Mouse (Mus musculus): Measurements from ENCODE around the gene Rtn3. TPM values are rescaled to one million over a fixed set of nuclear protein-coding genes. Genes with fewer than 3 reads are reported as not detected.

Rtn3 gene
- polyA plus RNA-seq, 1 experiment from 2014 or later = 132 TPM

DNA sequence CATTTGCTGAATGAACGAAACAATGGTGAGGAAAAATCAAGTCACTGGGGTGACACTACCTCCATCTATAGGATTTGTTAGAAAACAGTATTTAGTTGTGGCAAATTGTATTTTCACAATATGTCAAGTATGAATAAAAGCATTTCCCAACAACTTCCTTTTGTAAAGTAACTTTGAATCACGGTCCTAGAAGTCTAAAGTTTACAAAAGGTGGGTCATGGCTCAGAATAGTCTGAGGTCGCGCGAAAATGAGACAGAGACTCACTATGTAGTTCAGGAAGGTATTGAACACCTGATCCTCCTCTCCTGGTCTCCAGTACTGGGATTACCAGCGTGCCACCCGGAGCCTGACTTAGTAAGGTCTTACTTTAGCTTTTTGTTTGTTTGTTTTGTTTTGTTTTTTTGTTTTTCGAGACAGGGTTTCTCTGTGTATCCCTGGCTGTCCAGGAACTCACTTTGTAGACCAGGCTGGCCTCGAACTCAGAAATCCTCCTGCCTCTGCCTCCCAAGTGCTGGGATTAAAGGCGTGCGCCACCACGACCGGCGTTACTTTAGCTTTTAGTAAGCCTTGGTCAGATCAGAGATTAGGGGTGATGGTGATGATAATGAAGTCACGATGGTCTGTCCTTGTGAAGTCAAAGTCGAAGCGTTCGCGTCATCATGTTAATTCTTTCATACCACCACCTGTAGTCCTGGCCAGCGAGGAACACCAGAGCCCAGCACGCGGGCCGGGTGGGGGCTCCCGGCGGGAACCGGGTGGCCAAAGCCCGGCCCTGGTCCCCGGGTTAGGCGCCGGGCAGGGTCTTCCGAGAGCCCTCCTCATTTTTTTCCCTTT, 10.5 kb upstream of the Rtn3 start, which contains the start of gene Atl3:
TSS of gene Atl3 (plus strand) at position 689 of the 835 bp plus-strand sequence.
- Histone ChIP-seq H3K36me3 (ENCODE audit: control insufficient read depth, insufficient read depth, low read length) (no peaks in the 10 kb centered on the region), H3K4me2 (ENCODE audit: low read depth, low read length) (peak within 1 kb of the TSS; percentile 67), H3K4me3 (replicated peaks; ENCODE audit: low read length) (peak within 1 kb of the TSS; percentile 68), H3K9ac (ENCODE audit: low read length) (peak within 1 kb of the TSS; percentile 88), H3K27me3 (ENCODE audit: control insufficient read depth, insufficient read depth, low read length) (no peaks in the 10 kb centered on the region), H3K4me1 (ENCODE audit: control insufficient read depth, insufficient read depth, low read length) (no peaks in the 10 kb centered on the region), H3K27ac (ENCODE audit: low read length) (peak within 1 kb of the TSS; percentile 98), H3K9me3 (replicated peaks; ENCODE audit: control insufficient read depth, low read length) (no peaks in the 10 kb centered on the region)
- no peak for ATAC-seq (ENCODE audit: insufficient read depth, low FRiP score)
- WGBS = 24% methylated on average over 31 of the region's 31 CpGs

DNA sequence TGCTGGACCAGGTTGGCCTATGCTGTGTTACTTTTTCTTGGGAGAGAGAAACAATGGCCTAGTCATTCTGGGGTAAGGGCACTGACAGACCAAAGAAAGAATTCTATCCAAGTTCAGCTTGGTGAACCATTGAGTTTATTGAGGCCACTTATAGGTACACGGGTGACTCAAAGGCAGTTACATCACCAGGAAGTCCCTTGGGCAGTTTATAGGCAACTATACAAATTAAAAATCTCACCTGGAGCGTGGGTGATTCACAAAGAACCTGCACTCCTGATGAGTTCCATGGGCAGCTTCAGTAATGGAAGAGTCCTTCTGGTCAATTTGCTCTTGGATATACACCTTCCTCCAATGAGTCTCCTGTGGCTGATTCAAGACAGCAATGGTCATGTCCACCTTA, 9.6 kb upstream of the Rtn3 start:
- Histone ChIP-seq H3K4me1 (ENCODE audit: control insufficient read depth, insufficient read depth, low read length) (no peaks in the 10 kb centered on the region), H3K4me3 (replicated peaks; ENCODE audit: low read length) (no peak overlapping the region), H3K4me2 (ENCODE audit: low read depth, low read length) (no peak overlapping the region), H3K27ac (ENCODE audit: low read length) (peak overlapping the region; percentile 77), H3K27me3 (ENCODE audit: control insufficient read depth, insufficient read depth, low read length) (no peaks in the 10 kb centered on the region), H3K9me3 (replicated peaks; ENCODE audit: control insufficient read depth, low read length) (no peaks in the 10 kb centered on the region), H3K36me3 (ENCODE audit: control insufficient read depth, insufficient read depth, low read length) (no peaks in the 10 kb centered on the region), H3K9ac (ENCODE audit: low read length) (no peak overlapping the region)
- 86% methylated on average over 2 of the region's 2 CpGs for WGBS
- ATAC-seq (ENCODE audit: insufficient read depth, low FRiP score) = no peak

DNA sequence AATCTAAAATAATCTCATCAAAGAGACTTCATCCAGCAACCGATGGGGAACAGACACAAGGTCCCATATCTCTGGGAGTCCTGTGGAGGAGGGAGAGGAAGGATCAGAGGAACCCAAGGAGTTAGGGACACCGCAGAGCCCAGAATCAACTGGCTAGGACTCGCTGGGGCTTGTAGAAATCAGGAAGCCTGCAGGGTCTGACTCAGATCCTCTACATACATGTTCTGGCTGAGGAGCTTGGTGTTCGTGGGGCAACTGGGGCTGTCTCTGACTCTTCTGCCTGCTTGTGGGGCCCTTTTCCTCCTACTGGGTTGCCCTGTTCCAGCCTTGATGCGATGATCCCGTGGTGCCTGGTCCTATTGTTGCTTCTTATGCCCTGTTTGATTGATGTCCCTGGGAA, 8.9 kb upstream of the Rtn3 start:
- peak overlapping the region; percentile 77; the same call in 1 of the 2 replicates for H3K27ac ChIP-seq (ENCODE audit: low read length)
- 76% methylated on average over 6 of the region's 6 CpGs for WGBS
- no peak for ATAC-seq (ENCODE audit: insufficient read depth, low FRiP score)

DNA sequence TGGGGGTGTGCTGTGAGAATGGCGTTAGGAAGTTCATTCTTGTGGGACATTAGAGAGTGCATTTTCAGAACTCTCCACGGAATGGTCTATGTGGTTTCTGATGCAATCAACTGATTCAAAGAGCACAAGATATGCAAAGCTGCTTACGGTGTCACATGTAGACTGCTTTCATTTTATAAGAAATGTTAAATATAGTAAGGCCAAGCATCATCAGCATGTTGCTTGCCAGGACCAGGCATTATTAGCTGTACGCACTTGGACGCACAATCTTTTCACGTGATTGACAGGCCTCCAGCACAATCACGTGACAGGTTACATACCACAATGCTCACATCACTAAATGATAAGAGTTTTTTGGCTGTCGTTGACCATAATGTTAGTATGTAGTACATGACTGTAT, 4.6 kb upstream of the Rtn3 start:
- Histone ChIP-seq H3K27ac (ENCODE audit: low read length) (no peak overlapping the region), H3K27me3 (ENCODE audit: control insufficient read depth, insufficient read depth, low read length) (no peaks in the 10 kb centered on the region), H3K9ac (ENCODE audit: low read length) (no peak overlapping the region), H3K4me1 (ENCODE audit: control insufficient read depth, insufficient read depth, low read length) (no peaks in the 10 kb centered on the region), H3K4me2 (ENCODE audit: low read depth, low read length) (no peak overlapping the region), H3K36me3 (ENCODE audit: control insufficient read depth, insufficient read depth, low read length) (no peaks in the 10 kb centered on the region), H3K9me3 (replicated peaks; ENCODE audit: control insufficient read depth, low read length) (no peaks in the 10 kb centered on the region), H3K4me3 (replicated peaks; ENCODE audit: low read length) (no peak overlapping the region)
- WGBS = 80% methylated on average over 8 of the region's 8 CpGs
- no peak for ATAC-seq (ENCODE audit: insufficient read depth, low FRiP score)

More for the DNA sequence above, 8.9 kb upstream of the Rtn3 start:
- H3K9me3 ChIP-seq (replicated peaks; ENCODE audit: control insufficient read depth, low read length) = no peaks in the 10 kb centered on the region
- no peak overlapping the region for H3K9ac ChIP-seq (ENCODE audit: low read length)
- no peaks in the 10 kb centered on the region for H3K36me3 ChIP-seq (ENCODE audit: control insufficient read depth, insufficient read depth, low read length)
- H3K4me1 ChIP-seq (ENCODE audit: control insufficient read depth, insufficient read depth, low read length) = no peaks in the 10 kb centered on the region
- H3K4me2 ChIP-seq (ENCODE audit: low read depth, low read length) = no peak overlapping the region
- H3K27me3 ChIP-seq (ENCODE audit: control insufficient read depth, insufficient read depth, low read length) = no peaks in the 10 kb centered on the region
- H3K4me3 ChIP-seq (replicated peaks; ENCODE audit: low read length) = no peak overlapping the region

DNA sequence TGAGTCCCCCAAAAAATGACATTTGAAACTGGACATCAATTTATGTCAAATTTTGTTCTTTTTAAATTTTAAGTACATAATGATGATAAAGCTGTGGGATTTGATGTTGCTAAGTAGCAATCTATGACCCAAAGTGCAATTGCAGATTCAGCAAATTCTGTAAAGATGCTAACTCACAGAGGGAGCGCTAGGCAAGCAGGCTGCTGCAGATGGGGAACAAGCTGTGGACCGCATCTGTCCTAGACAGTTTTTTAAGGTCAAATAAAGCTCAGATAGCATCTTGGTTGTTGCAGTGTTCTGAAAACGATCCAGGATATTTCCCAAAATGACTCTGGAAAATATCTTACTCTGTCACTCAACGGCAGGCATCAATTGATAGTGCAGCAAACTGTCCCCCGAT, 995 bp upstream of the Rtn3 start:
- H3K4me1 ChIP-seq (ENCODE audit: control insufficient read depth, insufficient read depth, low read length) = peaks cover 3% of the 10 kb centered on the region
- H3K27me3 ChIP-seq (ENCODE audit: control insufficient read depth, insufficient read depth, low read length) = no peaks in the 10 kb centered on the region
- no peaks in the 10 kb centered on the region for H3K9me3 ChIP-seq (replicated peaks; ENCODE audit: control insufficient read depth, low read length)
- peak overlapping the region; percentile 7; the same call in 1 of the 2 replicates for H3K27ac ChIP-seq (ENCODE audit: low read length)
- no peak overlapping the region for H3K9ac ChIP-seq (ENCODE audit: low read length)
- ATAC-seq (ENCODE audit: insufficient read depth, low FRiP score) = no peak
- WGBS = 62% methylated on average over 5 of the region's 5 CpGs
- H3K4me3 ChIP-seq (replicated peaks; ENCODE audit: low read length) = no peak overlapping the region
- H3K4me2 ChIP-seq (ENCODE audit: low read depth, low read length) = peak overlapping the region; percentile 61
- H3K36me3 ChIP-seq (ENCODE audit: control insufficient read depth, insufficient read depth, low read length) = no peaks in the 10 kb centered on the region

DNA sequence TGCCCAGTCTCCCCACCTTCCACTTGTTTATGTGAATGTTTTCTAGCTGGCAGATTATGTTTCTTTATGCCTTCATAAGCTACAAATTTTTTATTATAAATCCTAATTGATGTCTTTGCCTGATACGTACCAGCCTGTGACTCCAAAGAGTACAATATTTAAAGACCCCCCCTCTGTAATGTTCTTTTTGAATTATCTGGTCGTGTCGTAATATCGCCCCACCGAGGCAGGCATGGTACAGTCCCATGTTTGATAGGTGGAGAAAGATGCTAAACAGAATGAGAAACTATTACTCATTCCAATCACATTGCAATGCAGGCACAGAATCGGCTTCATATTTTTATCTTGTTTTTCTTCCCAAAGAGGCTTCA, 416 bp upstream of the Rtn3 start:
- H3K4me3 ChIP-seq (replicated peaks; ENCODE audit: low read length) = peak overlapping the region; percentile 99
- H3K4me2 ChIP-seq (ENCODE audit: low read depth, low read length) = peak overlapping the region; percentile 61
- H3K9me3 ChIP-seq (replicated peaks; ENCODE audit: control insufficient read depth, low read length) = no peaks in the 10 kb centered on the region
- peak; percentile 42; the same call in 1 of the 2 replicates for ATAC-seq (ENCODE audit: insufficient read depth, low FRiP score)
- peaks cover 3% of the 10 kb centered on the region for H3K4me1 ChIP-seq (ENCODE audit: control insufficient read depth, insufficient read depth, low read length)
- no peaks in the 10 kb centered on the region for H3K36me3 ChIP-seq (ENCODE audit: control insufficient read depth, insufficient read depth, low read length)
- H3K27ac ChIP-seq (ENCODE audit: low read length) = peak overlapping the region; percentile 85
- H3K27me3 ChIP-seq (ENCODE audit: control insufficient read depth, insufficient read depth, low read length) = no peaks in the 10 kb centered on the region
- 1% methylated on average over 6 of the region's 6 CpGs for WGBS
- H3K9ac ChIP-seq (ENCODE audit: low read length) = peak overlapping the region; percentile 67

DNA sequence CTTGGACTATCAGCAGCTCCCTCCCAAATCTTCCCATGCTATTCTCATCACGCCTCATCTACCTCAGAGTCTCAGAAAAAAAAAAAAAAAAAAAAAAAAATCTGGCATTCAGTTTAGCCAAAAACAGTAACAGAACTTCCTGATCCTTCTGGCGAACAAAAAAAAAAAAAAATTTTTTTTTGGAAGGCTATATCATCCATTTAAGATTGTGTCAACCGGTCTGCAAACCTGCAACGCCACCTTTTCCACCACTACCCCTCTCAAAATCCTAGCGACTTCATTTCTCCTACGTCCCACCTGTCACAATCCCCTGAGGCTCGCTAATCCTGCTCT, 849 bp downstream of the Rtn3 start:
- H3K27ac ChIP-seq (ENCODE audit: low read length) = peak overlapping the region; percentile 100
- H3K4me1 ChIP-seq (ENCODE audit: control insufficient read depth, insufficient read depth, low read length) = peaks cover 3% of the 10 kb centered on the region
- ATAC-seq (ENCODE audit: insufficient read depth, low FRiP score) = no peak
- H3K9me3 ChIP-seq (replicated peaks; ENCODE audit: control insufficient read depth, low read length) = no peaks in the 10 kb centered on the region
- H3K36me3 ChIP-seq (ENCODE audit: control insufficient read depth, insufficient read depth, low read length) = no peaks in the 10 kb centered on the region
- H3K27me3 ChIP-seq (ENCODE audit: control insufficient read depth, insufficient read depth, low read length) = no peaks in the 10 kb centered on the region
- H3K9ac ChIP-seq (ENCODE audit: low read length) = peak overlapping the region; percentile 98
- H3K4me3 ChIP-seq (replicated peaks; ENCODE audit: low read length) = peak overlapping the region; percentile 99
- WGBS = 0% methylated on average over 7 of the region's 7 CpGs
- peak overlapping the region; percentile 61 for H3K4me2 ChIP-seq (ENCODE audit: low read depth, low read length)

DNA sequence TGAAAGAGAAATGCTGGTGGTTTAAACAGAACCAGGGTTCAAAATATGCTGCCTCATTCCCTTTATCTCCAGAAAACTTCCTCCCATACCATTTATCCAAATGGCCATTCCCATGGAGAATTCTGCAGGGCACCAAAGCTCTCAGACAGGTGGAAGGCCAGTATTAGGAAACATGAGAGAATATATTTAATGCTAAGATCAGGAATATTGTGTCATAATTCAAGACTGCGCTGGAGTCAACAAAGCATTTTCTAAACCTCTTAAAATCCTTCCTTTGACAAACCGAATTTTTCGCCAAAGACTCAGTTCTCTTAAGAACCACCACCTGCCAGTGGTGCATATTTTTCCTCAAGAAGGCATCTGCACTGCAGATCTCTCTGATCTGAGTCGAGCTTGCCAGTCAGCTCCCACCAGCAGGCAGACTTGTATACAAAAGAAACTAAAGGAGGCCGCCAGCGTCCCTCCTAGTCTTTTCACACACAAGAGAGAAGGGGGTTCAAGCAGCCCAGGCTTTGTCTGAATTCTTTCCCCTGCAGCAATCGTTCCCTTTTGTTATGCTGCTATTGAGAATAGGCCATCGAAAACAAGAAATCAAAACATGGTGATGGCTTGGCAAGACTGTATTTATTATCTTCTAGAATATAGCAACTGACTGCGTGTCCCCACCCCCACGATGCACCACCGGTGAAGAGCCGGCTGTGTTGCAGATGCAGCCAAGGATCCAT, 1.4 kb downstream of the Rtn3 start:
- peak overlapping the region; percentile 99 for H3K4me3 ChIP-seq (replicated peaks; ENCODE audit: low read length)
- no peaks in the 10 kb centered on the region for H3K9me3 ChIP-seq (replicated peaks; ENCODE audit: control insufficient read depth, low read length)
- H3K4me2 ChIP-seq (ENCODE audit: low read depth, low read length) = peak overlapping the region; percentile 61
- 7% methylated on average over 12 of the region's 12 CpGs for WGBS
- peak overlapping the region; percentile 58 for H3K9ac ChIP-seq (ENCODE audit: low read length)
- ATAC-seq (ENCODE audit: insufficient read depth, low FRiP score) = no peak
- H3K27ac ChIP-seq (ENCODE audit: low read length) = peak overlapping the region; percentile 22
- no peaks in the 10 kb centered on the region for H3K36me3 ChIP-seq (ENCODE audit: control insufficient read depth, insufficient read depth, low read length)
- peaks cover 3% of the 10 kb centered on the region for H3K4me1 ChIP-seq (ENCODE audit: control insufficient read depth, insufficient read depth, low read length)
- H3K27me3 ChIP-seq (ENCODE audit: control insufficient read depth, insufficient read depth, low read length) = no peaks in the 10 kb centered on the region

DNA sequence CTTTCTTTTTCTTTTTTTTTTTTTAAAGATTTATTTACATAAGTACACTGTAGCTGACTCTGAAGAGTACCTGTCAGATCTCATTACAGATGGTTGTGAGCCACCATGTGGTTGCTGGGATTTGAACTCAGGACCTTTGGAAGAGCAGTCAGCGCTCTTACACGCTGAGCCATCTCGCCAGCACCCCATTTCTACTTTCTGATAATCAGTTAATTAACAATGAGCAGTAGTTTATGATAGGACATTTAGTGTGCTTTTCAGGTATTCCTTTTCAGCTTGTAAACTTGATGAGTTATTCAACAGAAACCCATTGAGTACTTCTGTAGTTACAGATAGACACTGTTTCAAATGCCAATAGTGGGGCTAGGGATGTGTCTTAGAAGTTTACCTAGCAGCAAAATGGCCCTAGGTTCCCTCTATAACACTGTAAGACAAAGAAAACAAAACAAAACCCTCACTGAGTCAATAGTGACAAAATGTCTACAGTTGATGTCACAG, 3.3 kb downstream of the Rtn3 start:
- 100% methylated on average over 3 of the region's 3 CpGs for WGBS
- H3K27me3 ChIP-seq (ENCODE audit: control insufficient read depth, insufficient read depth, low read length) = no peaks in the 10 kb centered on the region
- H3K9ac ChIP-seq (ENCODE audit: low read length) = no peak overlapping the region
- H3K4me1 ChIP-seq (ENCODE audit: control insufficient read depth, insufficient read depth, low read length) = peaks cover 3% of the 10 kb centered on the region
- no peak for ATAC-seq (ENCODE audit: insufficient read depth, low FRiP score)
- H3K4me2 ChIP-seq (ENCODE audit: low read depth, low read length) = no peak overlapping the region
- no peaks in the 10 kb centered on the region for H3K36me3 ChIP-seq (ENCODE audit: control insufficient read depth, insufficient read depth, low read length)
- H3K27ac ChIP-seq (ENCODE audit: low read length) = no peak overlapping the region
- no peaks in the 10 kb centered on the region for H3K9me3 ChIP-seq (replicated peaks; ENCODE audit: control insufficient read depth, low read length)
- no peak overlapping the region for H3K4me3 ChIP-seq (replicated peaks; ENCODE audit: low read length)
